Mouse (Mus musculus) naive thymus-derived CD4-positive, alpha-beta T cell, adult 2 months (primary cell): Measurements from ENCODE around the gene Ninj2.

ENCODE experiments used
- DNase-seq: peaks from one replicate; pipeline ENCODE4 v3.0.0-alpha.2; 2011; ENCODE audit warnings: low read depth

Ninj2 gene

GRCm38 (mm10) chr6:120199638-120200394 lies 106.7 kb downstream of the Ninj2 start:
- DNase-seq, result peak; percentile 84

DNA sequence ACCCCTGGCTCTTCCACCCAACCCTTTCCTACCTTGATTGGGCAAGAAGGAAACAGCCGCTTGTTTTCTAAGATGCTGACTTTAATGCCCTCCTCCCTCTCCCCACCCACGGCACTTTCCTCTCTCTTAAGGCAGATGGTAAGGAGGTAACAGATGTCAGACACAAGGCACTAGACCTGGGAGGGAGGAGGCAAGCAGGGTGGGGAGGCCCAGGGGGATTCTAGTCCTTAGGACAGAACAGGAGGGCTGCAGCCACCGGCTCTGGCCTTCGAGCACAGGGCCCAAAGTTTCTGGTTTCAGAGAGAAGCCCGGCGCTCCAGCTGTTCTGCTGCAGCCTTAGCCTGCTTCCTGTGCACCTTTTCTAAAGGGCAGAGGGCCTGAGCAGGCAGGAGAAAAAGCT lies 108.8 kb downstream of the Ninj2 start:
- peak; percentile 53 for DNase-seq

GRCm38 (mm10) chr6:120202406-120202805 lies 109.3 kb downstream of the Ninj2 start:
- DNase-seq, result no peak

GRCm38 (mm10) chr6:120206586-120206985 lies 113.4 kb downstream of the Ninj2 start:
- DNase-seq, result peak; percentile 71

DNA sequence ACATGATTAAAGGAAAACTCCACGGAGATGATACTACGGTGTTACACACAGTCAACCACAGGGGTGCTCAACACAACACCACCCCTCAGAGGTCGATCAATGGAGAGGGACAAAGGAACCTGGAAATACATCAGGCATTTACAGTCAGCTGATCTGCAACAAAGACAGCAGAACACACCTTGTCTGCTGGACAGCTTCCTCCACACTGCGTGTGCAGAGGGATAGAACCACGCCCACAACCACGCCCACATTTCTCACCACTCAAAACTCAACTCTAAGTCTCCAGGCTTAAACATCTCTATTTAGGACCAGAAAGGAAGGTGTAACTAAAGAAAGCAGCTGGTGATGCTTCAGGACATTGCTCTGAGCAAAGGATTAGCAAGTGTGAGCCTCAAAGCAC lies 118.4 kb downstream of the Ninj2 start:
- no peak for DNase-seq

GRCm38 (mm10) chr6:120216702-120217101 lies 123.6 kb downstream of the Ninj2 start:
- DNase-seq, result no peak

DNA sequence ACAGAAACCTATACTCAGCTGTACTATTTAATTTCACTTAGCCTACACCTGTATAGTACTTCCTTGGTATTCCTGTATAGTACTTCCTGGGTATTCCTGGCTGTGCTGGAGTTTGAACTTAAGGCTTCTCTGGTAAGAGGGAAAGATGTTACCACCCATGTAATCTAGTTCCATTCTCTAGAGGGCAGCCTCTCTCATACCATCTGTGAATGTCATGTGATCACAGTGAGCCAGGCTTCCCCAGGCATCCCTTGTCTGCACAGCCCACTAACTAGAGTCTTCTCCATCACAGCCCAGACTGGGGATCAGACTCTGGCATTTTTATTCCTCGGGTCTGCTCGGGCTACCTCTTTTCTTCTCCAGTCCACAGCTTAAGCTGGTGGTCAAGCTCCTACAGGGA lies 126.1 kb downstream of the Ninj2 start:
- peak; percentile 21 for DNase-seq

GRCm38 (mm10) chr6:120222669-120223068 lies 129.5 kb downstream of the Ninj2 start:
- peak; percentile 61 for DNase-seq

GRCm38 (mm10) chr6:120225355-120225754 lies 132.2 kb downstream of the Ninj2 start:
- DNase-seq, result no peak

DNA sequence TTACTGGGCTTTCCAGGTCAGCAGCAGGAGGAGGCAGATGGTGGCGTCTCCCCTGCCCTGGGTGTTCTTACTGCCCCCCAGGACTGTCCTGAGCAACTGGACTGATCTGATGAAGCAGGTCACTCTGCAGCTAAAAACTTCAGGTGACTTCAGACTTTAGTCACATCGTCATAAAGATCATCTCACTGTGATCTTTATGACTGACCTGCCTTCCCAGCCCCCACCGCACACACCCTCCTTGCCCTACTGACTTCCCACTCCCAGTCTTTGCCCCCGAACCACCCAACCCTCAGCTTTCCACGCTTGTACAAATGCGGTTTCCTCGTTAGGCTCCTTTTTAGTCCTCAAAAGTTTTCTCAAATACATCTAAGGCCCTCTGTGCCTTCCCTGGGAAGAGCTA lies 133.9 kb downstream of the Ninj2 start:
- DNase-seq, result no peak

- DNase-seq, result no peak
Measured at GRCm38 (mm10) chr6:120229806-120230205, 136.7 kb downstream of the Ninj2 start.

DNA sequence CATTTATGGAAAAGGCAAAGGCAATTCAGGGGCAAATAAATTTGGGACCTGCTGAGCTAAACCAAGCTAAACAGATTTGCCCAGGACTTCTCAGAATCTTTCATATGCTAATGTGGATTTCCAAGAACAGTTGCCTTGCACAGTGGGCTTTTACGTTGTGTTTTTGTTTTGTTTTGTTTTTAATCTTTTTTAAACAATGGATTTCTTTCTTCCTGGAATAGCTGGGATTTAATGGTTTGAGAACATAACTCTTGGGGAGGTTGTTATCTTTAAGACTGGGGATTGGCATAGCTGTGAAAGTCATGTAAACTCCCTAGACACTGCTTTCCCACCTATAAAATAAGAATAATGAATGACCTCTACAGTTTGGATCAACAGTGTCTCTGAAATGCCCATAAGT lies 137.3 kb downstream of the Ninj2 start:
- DNase-seq, result no peak

- no peak for DNase-seq
Measured at GRCm38 (mm10) chr6:120232885-120233284, 139.7 kb downstream of the Ninj2 start.

DNA sequence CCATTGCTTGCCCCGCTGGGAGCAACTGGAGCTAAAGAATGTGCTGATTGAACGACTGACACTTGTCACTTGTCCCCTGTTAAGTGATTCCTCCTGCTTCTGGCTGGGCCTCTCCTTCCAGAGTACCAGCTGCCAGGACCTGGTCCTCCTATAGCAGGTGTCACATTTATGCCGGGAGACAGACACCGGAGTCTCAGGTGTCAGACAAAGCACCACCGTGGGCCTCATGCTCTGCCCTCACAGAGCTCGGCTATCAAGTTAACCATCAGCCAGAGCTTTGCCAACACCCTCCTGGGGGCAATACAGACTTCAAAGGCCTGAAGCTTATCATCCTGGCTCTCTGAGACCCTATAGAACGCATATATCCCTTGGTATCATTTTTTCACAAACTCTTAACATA lies 142.7 kb downstream of the Ninj2 start:
- DNase-seq, result no peak

GRCm38 (mm10) chr6:120240461-120240860 lies 147.3 kb downstream of the Ninj2 start:
- DNase-seq, result no peak

- DNase-seq, result no peak
Measured at GRCm38 (mm10) chr6:120241453-120241852, 148.3 kb downstream of the Ninj2 start.

DNA sequence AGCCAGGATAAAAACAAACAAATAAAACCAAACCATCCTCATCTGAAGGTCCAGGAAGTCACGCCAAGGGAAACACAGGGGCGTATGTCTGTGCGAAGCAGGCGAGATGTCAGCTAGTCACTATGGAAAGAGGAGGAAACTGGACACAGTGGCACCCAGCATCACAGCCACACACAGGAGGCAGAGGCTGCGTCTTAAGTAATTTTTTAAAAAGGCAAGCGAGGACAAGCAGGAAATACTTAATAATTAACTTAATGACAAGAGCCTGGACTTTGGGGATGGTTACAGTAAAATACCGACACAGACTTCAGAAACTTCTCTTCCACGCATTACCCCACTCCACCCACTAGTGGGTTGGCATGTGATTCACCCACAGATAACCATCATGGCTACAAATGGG lies 149.4 kb downstream of the Ninj2 start:
- DNase-seq, result no peak

- no peak for DNase-seq
Measured at GRCm38 (mm10) chr6:120243250-120243649, 150.1 kb downstream of the Ninj2 start.

DNA sequence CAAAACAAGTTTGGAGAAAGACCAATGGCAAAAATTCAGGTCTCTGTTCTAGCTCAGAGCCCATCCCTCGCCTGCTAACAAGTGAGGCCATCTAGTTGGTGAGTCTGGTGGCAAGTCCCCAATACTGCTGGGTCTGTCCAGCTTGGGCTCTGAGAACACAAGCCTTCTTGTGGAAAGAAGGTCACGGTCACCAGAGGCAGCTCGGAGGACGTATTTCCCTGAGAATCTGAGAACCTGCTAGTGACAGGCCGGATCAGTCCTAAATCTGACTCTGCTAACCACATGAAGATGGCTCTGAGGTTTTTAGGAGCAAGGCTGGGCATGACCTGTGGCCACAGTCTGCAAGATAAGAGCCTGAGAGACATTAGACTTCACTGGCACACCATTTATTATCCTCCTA lies 153.5 kb downstream of the Ninj2 start:
- no peak for DNase-seq

DNA sequence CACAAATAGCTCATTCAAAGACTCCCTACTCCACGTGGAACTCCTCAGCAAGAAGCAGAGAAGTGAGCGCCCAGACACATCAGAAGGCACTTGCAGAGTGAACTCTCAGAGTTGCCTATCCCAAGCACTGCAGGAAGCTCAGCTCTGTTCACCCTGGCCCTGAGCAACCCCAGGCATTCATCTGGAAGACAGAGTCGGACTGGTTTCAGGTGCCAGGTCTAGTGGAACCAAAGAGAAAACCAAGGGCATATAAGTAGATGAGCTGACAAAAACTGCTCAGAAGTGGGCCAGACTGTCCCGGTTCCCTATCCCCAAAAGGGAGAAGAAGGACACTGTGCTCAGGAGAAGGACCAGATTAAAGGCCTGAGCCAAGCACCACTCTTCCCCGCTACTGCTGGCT lies 156.7 kb downstream of the Ninj2 start:
- DNase-seq, result no peak
